Mouse (Mus musculus): ENCODE results near the gene Mcoln2. TPM values are rescaled to one million over a fixed set of nuclear protein-coding genes. Genes with fewer than 3 reads are reported as not detected.
A peak's percentile ranks its signal among the peaks of the same experiment; 100 is the strongest.

Gene Mcoln2
- polyA plus RNA-seq, 1 experiment from 2014 or later = 0.18 TPM

GRCm38 (mm10) chr3:146169356-146169755, 19.7 kb downstream of the Mcoln2 start:
- no peaks in the 10 kb centered on the region for H3K36me3 ChIP-seq (ENCODE audit: control insufficient read depth, insufficient read depth, low read length)
- H3K4me2 ChIP-seq (ENCODE audit: low read length) = no peak overlapping the region
- no peak for ATAC-seq
- no peaks in the 10 kb centered on the region for H3K27me3 ChIP-seq (ENCODE audit: control insufficient read depth, insufficient read depth, low read depth, low read length)
- no peaks in the 10 kb centered on the region for H3K4me1 ChIP-seq (ENCODE audit: control insufficient read depth, insufficient read depth, low read length)
- H3K9me3 ChIP-seq (replicated peaks; ENCODE audit: control insufficient read depth, low read length, poor library complexity, severe bottlenecking) = 0 out of 2 replicates have a peak, but pooled peaks cover 4% of the 10 kb centered on the region
- H3K4me3 ChIP-seq (ENCODE audit: low read depth, low read length) = no peak overlapping the region
- 91% methylated on average over 4 of the region's 4 CpGs for WGBS
- H3K27ac ChIP-seq (ENCODE audit: low read length) = no peak overlapping the region
- no peak overlapping the region for H3K9ac ChIP-seq (ENCODE audit: low read depth, low read length)

- H3K4me3 ChIP-seq (ENCODE audit: low read depth, low read length) = no peak overlapping the region
- ATAC-seq = no peak
- H3K36me3 ChIP-seq (ENCODE audit: control insufficient read depth, insufficient read depth, low read length) = no peaks in the 10 kb centered on the region
- no peak overlapping the region for H3K9ac ChIP-seq (ENCODE audit: low read depth, low read length)
- 80% methylated on average over 5 of the region's 5 CpGs for WGBS
- no peaks in the 10 kb centered on the region for H3K4me1 ChIP-seq (ENCODE audit: control insufficient read depth, insufficient read depth, low read length)
- no peak overlapping the region for H3K27ac ChIP-seq (ENCODE audit: low read length)
- H3K9me3 ChIP-seq (replicated peaks; ENCODE audit: control insufficient read depth, low read length, poor library complexity, severe bottlenecking) = 0 out of 2 replicates have a peak, but pooled peaks cover 4% of the 10 kb centered on the region
- no peak overlapping the region for H3K4me2 ChIP-seq (ENCODE audit: low read length)
- H3K27me3 ChIP-seq (ENCODE audit: control insufficient read depth, insufficient read depth, low read depth, low read length) = no peaks in the 10 kb centered on the region
Observed at GRCm38 (mm10) chr3:146173030-146173429, 23.4 kb downstream of the Mcoln2 start.

DNA sequence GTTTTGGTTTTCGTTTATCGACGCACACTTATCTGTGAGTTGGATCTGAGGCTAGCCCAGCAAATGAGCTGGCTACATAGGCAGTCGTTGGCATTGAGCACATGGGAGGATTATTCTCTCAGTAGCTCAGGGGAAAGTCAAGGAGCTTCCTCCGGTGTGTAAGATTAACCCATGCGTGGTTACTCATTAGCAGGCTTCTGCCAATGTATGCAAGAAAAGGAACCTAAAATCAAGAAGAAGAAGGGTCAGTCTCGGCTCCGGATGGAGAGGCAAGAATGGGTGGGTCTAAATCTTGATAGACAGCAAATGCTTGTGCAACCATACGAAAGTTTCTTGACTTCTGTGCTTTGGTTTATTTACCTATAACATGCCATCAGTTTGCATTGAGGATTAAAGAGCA, 24.6 kb downstream of the Mcoln2 start:
- 0 out of 2 replicates have a peak, but pooled peaks cover 4% of the 10 kb centered on the region for H3K9me3 ChIP-seq (replicated peaks; ENCODE audit: control insufficient read depth, low read length, poor library complexity, severe bottlenecking)
- H3K4me3 ChIP-seq (ENCODE audit: low read depth, low read length) = no peak overlapping the region
- H3K4me2 ChIP-seq (ENCODE audit: low read length) = no peak overlapping the region
- no peaks in the 10 kb centered on the region for H3K4me1 ChIP-seq (ENCODE audit: control insufficient read depth, insufficient read depth, low read length)
- no peak overlapping the region for H3K9ac ChIP-seq (ENCODE audit: low read depth, low read length)
- no peaks in the 10 kb centered on the region for H3K27me3 ChIP-seq (ENCODE audit: control insufficient read depth, insufficient read depth, low read depth, low read length)
- 87% methylated on average over 9 of the region's 9 CpGs for WGBS
- H3K27ac ChIP-seq (ENCODE audit: low read length) = no peak overlapping the region
- no peak for ATAC-seq
- H3K36me3 ChIP-seq (ENCODE audit: control insufficient read depth, insufficient read depth, low read length) = no peaks in the 10 kb centered on the region

- H3K4me3 ChIP-seq (ENCODE audit: low read depth, low read length) = no peak overlapping the region
- H3K9ac ChIP-seq (ENCODE audit: low read depth, low read length) = peak overlapping the region; percentile 47; the same call in 1 of the 2 replicates
- H3K27ac ChIP-seq (ENCODE audit: low read length) = no peak overlapping the region
- H3K36me3 ChIP-seq (ENCODE audit: control insufficient read depth, insufficient read depth, low read length) = no peaks in the 10 kb centered on the region
- H3K4me2 ChIP-seq (ENCODE audit: low read length) = peak overlapping the region; percentile 62
- WGBS = 83% methylated on average over 7 of the region's 7 CpGs
- no peaks in the 10 kb centered on the region for H3K4me1 ChIP-seq (ENCODE audit: control insufficient read depth, insufficient read depth, low read length)
- no peaks in the 10 kb centered on the region for H3K9me3 ChIP-seq (replicated peaks; ENCODE audit: control insufficient read depth, low read length, poor library complexity, severe bottlenecking)
- H3K27me3 ChIP-seq (ENCODE audit: control insufficient read depth, insufficient read depth, low read depth, low read length) = no peaks in the 10 kb centered on the region; the same call in 1 of the 2 replicates
- no peak for ATAC-seq
Observed at GRCm38 (mm10) chr3:146177295-146177694, 27.7 kb downstream of the Mcoln2 start.

DNA sequence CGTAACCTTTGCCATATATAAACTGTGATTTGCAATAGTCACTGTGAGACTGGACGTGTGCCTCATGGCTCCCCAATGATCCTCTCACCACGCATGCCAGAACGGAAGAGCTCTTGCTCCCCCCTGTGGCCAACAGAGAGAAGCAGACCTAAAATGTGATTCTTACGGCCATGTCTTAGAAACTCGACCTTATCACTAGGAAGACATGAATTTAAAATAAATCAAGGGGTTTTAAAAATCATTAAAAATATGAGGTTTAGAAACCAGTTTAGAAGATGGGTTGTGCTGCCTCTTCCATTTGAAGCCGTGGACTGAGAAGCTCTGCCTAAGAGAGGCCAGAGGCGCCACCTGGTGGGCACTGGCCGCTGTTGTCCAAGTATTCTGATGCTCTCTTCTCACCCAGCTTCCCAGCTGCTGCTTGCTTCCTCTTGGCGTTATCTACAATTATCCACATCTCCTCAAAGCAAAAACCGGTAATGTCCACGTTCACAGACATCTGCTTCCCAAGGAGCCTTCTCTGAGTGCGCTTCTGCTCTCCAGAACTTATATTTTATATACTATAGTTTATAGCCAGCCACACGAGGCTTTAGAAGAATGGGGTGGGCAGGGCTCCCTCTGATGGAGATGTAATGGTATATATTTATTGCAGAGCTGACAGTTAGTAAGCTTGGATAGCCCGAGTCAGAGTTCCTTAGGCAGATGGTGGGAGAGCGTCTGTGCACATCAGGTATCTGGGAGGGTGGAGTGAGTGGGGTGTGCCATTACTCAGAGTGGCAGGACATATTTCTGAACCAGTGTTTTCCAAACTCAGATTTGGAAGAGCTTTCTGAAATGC, 28.3 kb downstream of the Mcoln2 start:
- Histone ChIP-seq H3K27ac (ENCODE audit: low read length) (peak overlapping the region; percentile 9; the same call in 1 of the 2 replicates), H3K36me3 (ENCODE audit: control insufficient read depth, insufficient read depth, low read length) (no peaks in the 10 kb centered on the region)

DNA sequence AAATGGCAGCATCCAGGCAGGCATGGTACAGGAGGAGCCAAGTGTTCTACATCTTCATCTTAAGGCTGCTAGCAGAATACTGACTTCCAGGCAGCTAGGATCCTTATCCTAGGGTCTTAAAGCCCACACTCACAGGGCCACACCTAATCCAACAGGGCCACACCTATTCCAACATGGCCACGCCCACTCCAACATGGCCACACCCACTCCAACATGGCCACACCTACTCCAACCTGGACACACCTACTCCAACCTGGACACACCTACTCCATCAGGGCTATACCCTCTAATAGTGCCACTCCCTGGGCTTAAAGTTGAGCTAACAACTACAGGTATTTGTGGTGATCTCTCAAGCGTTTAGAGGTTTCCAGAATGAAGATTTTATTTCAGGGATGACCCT, 30.7 kb downstream of the Mcoln2 start:
- Histone ChIP-seq H3K27me3 (ENCODE audit: control insufficient read depth, insufficient read depth, low read depth, low read length) (no peaks in the 10 kb centered on the region; the same call in 1 of the 2 replicates), H3K36me3 (ENCODE audit: control insufficient read depth, insufficient read depth, low read length) (no peaks in the 10 kb centered on the region), H3K4me1 (ENCODE audit: control insufficient read depth, insufficient read depth, low read length) (peaks cover 3% of the 10 kb centered on the region; the same call in 1 of the 2 replicates), H3K27ac (ENCODE audit: low read length) (no peak overlapping the region), H3K9me3 (replicated peaks; ENCODE audit: control insufficient read depth, low read length, poor library complexity, severe bottlenecking) (no peaks in the 10 kb centered on the region), H3K4me2 (ENCODE audit: low read length) (no peak overlapping the region), H3K9ac (ENCODE audit: low read depth, low read length) (no peak overlapping the region), H3K4me3 (ENCODE audit: low read depth, low read length) (no peak overlapping the region)
- no peak for ATAC-seq
- WGBS = 44% methylated on average over 2 of the region's 2 CpGs

More for the DNA sequence above, 28.3 kb downstream of the Mcoln2 start:
- Histone ChIP-seq H3K9ac (ENCODE audit: low read depth, low read length) (peak overlapping the region; percentile 47; the same call in 1 of the 2 replicates), H3K27me3 (ENCODE audit: control insufficient read depth, insufficient read depth, low read depth, low read length) (no peaks in the 10 kb centered on the region; the same call in 1 of the 2 replicates), H3K4me1 (ENCODE audit: control insufficient read depth, insufficient read depth, low read length) (no peaks in the 10 kb centered on the region), H3K4me2 (ENCODE audit: low read length) (peak overlapping the region; percentile 62), H3K4me3 (ENCODE audit: low read depth, low read length) (peak overlapping the region; percentile 36), H3K9me3 (replicated peaks; ENCODE audit: control insufficient read depth, low read length, poor library complexity, severe bottlenecking) (no peaks in the 10 kb centered on the region)
- ATAC-seq = peak; percentile 86
- WGBS = 4% methylated on average over 16 of the region's 16 CpGs

DNA sequence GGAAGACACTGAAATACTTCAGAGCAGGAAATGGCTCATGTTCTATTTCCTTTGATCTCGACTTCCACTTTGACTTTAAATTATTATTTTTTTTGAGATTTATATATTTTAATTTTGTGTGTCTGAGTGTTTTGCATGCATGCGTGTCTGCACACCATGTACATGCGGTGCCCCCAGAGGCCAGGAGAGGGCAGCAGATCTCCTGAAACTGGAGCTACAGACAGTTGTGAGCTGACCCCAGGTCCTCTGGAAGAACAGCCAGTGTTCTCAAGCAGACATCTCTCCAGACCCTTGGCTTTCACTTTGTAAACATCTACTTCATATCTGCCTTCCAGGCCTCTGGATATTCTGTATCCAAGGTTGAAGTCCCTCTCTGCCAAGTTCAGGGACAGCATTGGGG, 31.4 kb downstream of the Mcoln2 start:
- H3K9me3 ChIP-seq (replicated peaks; ENCODE audit: control insufficient read depth, low read length, poor library complexity, severe bottlenecking) = no peaks in the 10 kb centered on the region
- no peak for ATAC-seq
- H3K4me3 ChIP-seq (ENCODE audit: low read depth, low read length) = no peak overlapping the region
- H3K27ac ChIP-seq (ENCODE audit: low read length) = no peak overlapping the region
- no peak overlapping the region for H3K4me2 ChIP-seq (ENCODE audit: low read length)
- H3K9ac ChIP-seq (ENCODE audit: low read depth, low read length) = no peak overlapping the region
- peaks cover 3% of the 10 kb centered on the region; the same call in 1 of the 2 replicates for H3K4me1 ChIP-seq (ENCODE audit: control insufficient read depth, insufficient read depth, low read length)
- no peaks in the 10 kb centered on the region; the same call in 1 of the 2 replicates for H3K27me3 ChIP-seq (ENCODE audit: control insufficient read depth, insufficient read depth, low read depth, low read length)
- no peaks in the 10 kb centered on the region for H3K36me3 ChIP-seq (ENCODE audit: control insufficient read depth, insufficient read depth, low read length)
- WGBS = 36% methylated on average over 3 of the region's 3 CpGs

DNA sequence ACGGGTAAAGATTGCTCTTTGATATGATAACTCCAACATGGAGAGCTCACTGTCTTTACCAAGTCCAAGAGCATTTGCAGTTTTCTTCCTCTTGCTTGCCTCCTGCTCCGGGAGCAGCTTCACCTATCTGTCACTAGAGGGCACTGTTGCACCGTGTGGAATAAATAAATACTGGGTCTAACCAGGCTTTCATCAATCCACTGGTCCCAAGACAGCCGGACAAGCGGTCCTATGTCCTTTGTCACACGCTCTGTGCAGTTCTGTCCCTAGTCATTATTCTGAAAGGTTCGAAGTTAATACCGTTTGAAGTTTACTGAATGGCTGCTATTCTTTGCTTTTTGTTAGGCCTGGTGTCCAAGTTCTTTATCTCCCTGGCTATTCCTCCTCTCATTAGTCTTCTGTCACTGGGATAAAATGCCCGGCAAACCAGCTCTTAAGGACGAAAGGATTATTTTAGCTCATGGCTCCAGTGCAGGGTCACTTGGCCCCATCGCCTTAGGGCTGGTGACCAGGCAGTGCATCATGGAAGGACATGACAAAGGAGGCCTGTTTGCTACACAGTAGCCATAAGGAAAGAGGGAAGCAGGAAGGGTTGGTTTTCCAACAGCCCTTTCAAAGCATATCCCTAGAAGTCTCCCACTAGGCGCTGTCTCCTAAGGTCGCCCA, 35.5 kb downstream of the Mcoln2 start:
- Histone ChIP-seq H3K9me3 (replicated peaks; ENCODE audit: control insufficient read depth, low read length, poor library complexity, severe bottlenecking) (no peaks in the 10 kb centered on the region), H3K27me3 (ENCODE audit: control insufficient read depth, insufficient read depth, low read depth, low read length) (no peaks in the 10 kb centered on the region; the same call in 1 of the 2 replicates), H3K4me3 (ENCODE audit: low read depth, low read length) (no peak overlapping the region), H3K4me2 (ENCODE audit: low read length) (no peak overlapping the region), H3K9ac (ENCODE audit: low read depth, low read length) (peak overlapping the region; percentile 7; the same call in 1 of the 2 replicates), H3K27ac (ENCODE audit: low read length) (no peak overlapping the region), H3K36me3 (ENCODE audit: control insufficient read depth, insufficient read depth, low read length) (no peaks in the 10 kb centered on the region), H3K4me1 (ENCODE audit: control insufficient read depth, insufficient read depth, low read length) (peaks cover 3% of the 10 kb centered on the region; the same call in 1 of the 2 replicates)
- ATAC-seq = peak; percentile 77
- 18% methylated on average over 13 of the region's 13 CpGs for whole genome bisulfite sequencing

Measured in midbrain, embryonic 16.5 days (tissue).